Mouse (Mus musculus) fibroblast of lung, adult 2 months (primary cell): ENCODE measurements at regions not wholly inside any gene's neighbourhood (a gene's known extent, or its start where the extent isn't known, plus 50 kb on each side); places are given as distances from the start of the nearest gene placed in this dataset.

Source experiments
- DNase-seq: peaks from one replicate; pipeline ENCODE4 v3.0.0-alpha.2; 2011; ENCODE audit warnings: low read depth

GRCm38 (mm10) chr3:131799774-131800173 lies 235.2 kb downstream of the Papss1 start:
- no peak for DNase-seq

DNA sequence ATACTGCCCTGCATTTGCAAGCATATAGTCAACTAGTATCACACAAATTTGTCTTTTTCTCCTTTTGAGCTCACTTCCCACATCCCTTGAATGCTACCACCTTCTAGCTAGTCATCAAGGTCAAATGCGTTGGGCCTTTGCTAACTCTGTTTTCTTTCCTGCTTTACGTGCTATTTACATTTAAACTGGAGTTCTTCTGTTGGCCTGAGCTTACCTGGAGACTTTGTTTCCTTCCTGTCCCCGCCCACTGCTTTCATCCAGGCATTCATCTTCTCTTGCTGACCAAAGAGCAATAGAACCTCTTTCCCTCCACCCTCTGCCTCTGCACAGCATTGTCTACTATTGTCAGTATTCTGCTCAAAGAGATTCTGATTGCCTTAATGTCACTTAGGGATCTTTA lies 237.0 kb downstream of the Papss1 start:
- no peak for DNase-seq

DNA sequence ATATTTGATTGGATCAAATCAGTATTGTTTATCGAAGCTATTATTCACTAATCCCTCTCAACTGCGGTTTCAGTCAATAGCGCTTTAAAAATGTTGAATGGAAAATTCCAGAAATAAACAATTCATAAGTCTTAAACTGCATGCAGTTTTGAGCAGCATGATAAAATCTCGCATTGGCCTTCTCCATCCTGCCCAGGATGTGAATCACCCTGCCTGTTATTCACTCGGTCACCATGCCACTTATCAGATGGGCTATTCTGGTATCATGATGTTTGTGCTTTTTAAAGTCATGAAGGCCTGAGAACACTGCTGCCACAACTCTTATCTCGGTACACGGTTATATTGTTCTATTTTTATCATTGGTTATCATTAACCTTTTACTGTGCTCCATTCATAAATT lies 238.3 kb downstream of the Papss1 start:
- peak; percentile 43 for DNase-seq

- no peak for DNase-seq
Observed at GRCm38 (mm10) chr3:131808127-131808526, 243.6 kb downstream of the Papss1 start.

- DNase-seq, result no peak
Observed at GRCm38 (mm10) chr3:131812968-131813367, 248.4 kb downstream of the Papss1 start.

GRCm38 (mm10) chr3:131818806-131819205 lies 254.2 kb downstream of the Papss1 start:
- no peak for DNase-seq

DNA sequence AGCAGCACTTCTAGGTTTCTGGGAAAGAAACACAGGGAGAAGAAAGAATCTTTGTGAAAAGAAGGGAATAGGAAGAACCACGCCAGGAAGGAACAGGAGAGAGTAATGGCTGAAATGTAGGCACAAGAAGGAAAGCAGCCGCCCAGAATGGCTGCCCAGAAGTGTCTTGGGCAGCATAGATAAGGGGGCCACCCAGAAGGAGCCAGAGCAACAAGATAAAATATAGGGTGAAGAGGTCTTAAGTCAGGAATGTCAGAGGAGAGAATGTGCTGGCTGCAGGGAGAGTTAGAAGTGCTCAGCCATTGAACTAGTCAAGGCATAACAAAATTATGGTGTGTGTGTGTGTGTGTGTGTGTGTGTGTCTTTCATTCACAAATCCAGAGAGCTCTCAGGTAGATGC lies 227.7 kb upstream of the Dkk2 start:
- DNase-seq, result no peak

DNA sequence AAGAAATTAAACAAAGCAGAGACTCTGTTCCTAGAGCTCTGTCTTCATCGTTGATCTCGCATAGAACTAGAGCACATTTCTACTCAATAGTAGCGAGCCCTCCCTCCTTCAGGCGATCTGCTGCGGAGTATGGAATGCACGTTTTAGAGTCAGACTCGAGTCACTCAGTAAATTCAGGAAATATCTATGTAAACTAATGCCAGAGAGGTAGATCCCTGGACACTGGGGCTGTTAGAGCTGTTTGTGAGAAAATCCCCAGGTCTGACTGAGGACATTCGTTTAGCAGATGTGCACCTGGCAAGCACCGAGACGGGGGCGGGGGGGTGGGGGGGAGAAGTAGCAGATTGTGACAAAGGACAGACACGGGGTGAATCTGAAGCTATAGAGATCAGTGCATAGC lies 226.0 kb upstream of the Dkk2 start:
- no peak for DNase-seq

- DNase-seq, result no peak
Observed at GRCm38 (mm10) chr3:131865106-131865505, 220.0 kb upstream of the Dkk2 start.

DNA sequence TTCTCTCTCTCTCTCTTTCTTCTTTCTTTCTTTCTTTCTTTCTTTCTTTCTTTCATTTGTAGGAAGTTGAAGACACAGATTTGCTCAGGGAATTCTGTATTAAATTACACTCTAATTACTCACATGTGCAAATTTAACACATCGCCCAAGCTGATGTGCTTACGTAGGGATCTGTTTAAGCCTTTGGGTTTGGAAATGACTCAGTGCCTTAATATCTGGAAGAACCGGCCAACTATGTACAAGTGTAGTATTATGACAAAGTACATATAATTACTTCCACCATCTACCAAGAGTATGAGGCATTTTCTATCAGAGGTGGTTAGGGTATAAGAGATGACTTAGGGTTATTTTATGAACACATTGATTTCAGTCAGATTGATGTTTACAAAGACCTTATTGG lies 217.8 kb upstream of the Dkk2 start:
- DNase-seq, result no peak

DNA sequence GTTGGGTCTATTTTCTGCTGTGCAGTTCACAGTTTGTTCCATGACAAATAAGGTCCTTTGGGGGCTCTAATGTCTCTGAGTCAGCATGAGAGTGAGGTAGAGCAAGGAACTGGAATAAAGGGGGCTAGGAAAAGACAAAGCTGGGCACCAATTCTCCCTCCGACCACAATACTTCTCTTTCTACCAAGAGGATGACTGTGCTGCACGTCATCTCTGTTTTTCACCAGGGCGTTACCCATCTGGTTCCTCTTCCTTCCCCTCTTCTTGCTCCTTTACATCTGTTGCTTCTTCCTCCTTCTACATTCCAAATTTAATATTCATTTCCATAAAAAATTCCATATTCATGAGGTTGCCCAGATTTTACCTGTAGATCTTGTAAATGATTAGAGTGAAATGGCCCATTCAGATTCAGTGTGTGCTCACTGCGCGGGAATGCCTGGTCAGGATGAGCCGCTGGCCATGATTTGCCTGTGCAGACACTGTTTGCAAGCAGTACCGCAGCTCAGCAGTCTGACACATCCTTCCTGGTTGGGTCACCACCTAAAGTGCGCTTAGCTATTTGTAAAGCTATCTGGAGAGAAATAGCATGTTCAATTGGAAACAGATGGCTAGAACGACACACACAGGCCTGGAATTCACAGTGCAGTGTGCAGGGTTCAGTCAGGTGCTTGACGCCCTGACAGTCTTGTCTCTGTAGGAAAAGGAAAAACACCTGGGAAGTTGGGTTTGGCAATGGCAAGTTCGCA lies 216.7 kb upstream of the Dkk2 start:
- no peak for DNase-seq

- DNase-seq, result no peak
Observed at GRCm38 (mm10) chr3:131869306-131869705, 215.8 kb upstream of the Dkk2 start.

DNA sequence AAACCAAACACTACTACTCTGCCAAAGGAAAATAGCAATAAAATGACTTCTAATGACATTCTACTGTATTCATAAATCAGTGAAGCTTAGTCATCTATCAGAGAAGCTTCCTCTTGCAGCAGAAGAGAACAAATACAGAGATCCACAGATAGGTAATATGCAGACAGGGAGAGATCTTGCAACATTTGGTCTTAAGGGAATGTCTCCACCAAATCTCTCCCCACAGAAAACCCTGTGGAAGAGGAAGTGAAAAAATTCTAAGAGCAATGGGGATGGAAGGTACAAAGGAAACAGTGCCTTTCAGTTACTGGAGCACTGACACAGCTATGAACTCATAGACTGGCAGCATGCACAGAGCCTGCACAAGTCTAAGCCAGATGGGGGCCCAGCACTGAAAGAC lies 202.4 kb upstream of the Dkk2 start:
- no peak for DNase-seq

GRCm38 (mm10) chr3:131886470-131886869 lies 198.6 kb upstream of the Dkk2 start:
- DNase-seq, result no peak

DNA sequence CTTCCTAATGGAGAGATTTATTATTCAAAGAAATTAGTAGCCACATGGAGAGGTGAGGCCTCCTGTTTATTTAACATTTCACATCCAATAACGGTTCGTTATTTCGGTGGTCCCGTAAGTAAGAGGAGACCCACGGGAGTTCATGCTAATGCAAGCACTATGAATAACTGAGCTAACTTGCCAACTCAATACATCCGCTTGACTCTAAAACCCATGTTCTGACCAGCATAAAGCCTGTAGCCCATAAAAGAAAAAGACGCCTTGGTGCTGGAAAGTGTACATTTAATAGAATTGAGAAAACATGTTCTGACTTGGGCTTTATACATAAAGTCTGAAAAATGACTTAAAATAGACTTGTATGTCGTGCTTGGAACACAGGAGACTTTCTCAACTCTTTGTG lies 198.1 kb upstream of the Dkk2 start:
- DNase-seq, result no peak

- DNase-seq, result no peak
Observed at GRCm38 (mm10) chr3:131887670-131888069, 197.4 kb upstream of the Dkk2 start.

GRCm38 (mm10) chr3:131891941-131892340 lies 193.2 kb upstream of the Dkk2 start:
- no peak for DNase-seq

DNA sequence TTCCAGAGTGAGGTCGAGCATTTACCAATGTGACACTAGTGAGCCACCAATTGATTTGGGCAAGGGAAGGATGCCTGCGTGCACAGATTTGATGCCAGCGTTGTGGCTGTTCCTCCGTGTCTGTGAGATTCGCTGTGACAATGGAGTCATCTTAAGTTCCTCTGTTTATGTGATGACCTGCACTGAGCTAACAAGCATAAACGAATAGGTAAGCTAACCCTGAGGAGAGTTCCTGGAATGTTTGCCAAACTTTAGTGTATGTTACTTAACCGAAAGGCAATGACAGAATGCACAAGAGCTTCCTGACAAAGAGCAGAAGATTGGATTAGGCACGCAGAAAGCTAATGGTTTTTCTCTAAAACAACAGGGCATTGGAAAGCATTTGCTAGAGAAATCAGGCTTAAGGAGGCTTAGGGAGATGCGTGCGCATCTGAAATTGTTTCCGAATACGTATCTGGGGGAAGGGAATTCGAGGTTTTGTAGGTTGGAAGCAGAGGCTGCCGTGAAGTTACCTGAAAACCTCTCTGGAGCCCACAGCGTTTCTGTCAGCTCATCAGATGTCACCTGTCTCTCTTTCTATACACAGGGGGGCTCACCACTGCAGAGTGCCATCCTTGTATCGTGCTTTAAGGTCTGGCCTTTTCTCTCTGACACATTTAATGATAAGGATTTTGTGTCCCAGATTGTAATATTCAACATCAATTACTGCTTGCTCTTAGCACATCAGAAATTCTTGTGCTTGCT lies 191.9 kb upstream of the Dkk2 start:
- DNase-seq, result no peak

DNA sequence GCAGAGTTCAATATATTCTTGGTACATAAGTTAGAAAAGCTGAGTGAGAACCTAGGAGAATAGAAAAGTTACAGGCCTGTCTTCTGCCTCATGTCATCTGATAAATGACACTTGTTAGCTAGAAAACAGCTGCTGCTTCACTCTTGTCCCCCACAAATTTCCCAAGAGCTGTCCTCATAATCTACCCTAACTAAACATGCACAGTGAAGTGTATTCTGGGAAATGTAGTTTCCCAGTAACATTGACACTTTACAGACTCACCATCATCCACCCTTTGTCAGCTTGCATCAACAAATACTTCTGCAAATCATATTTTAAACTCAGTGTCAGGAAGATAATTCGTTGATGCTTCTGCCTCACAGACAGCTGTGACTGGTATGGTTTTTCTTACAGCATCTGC lies 190.0 kb upstream of the Dkk2 start:
- no peak for DNase-seq

DNA sequence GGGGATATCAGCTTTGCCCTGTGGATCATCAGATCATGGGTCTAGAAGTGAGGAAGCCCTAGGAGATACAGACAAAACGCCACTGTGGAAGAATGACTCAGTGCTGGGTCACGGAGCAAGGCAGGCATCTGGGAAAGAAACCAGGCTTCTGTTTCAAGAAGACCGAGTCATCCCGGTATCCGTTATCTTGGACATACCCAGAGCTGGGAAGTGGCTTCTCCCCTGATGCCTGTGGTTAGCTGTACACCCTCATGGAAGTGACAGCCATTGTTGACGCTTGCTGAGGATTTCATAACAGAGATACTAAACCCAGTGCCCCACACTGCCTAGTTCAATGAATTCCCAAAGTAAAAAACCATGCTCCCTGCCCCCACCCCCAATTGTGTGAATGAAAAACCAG lies 171.6 kb upstream of the Dkk2 start:
- DNase-seq, result no peak

- DNase-seq, result no peak
Observed at GRCm38 (mm10) chr3:131914372-131914771, 170.7 kb upstream of the Dkk2 start.

DNA sequence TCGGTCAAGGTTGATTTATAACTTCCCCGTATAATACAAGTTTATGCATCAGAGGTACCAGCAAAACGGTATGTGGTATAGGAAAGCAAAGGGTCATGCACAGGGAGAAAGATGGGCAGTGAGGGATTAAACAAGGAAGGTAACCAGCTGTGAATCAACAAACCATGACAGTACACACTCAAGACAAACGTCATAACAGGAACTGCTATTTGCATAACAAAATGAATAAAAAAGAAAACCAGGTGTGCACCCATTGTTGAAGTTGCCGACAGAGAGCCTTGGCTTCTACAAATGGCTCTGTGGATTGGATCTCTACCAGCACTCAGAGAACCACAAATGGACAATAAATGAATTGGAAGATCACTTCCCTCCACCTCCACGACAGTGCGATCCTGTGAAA lies 170.1 kb upstream of the Dkk2 start:
- DNase-seq, result no peak

DNA sequence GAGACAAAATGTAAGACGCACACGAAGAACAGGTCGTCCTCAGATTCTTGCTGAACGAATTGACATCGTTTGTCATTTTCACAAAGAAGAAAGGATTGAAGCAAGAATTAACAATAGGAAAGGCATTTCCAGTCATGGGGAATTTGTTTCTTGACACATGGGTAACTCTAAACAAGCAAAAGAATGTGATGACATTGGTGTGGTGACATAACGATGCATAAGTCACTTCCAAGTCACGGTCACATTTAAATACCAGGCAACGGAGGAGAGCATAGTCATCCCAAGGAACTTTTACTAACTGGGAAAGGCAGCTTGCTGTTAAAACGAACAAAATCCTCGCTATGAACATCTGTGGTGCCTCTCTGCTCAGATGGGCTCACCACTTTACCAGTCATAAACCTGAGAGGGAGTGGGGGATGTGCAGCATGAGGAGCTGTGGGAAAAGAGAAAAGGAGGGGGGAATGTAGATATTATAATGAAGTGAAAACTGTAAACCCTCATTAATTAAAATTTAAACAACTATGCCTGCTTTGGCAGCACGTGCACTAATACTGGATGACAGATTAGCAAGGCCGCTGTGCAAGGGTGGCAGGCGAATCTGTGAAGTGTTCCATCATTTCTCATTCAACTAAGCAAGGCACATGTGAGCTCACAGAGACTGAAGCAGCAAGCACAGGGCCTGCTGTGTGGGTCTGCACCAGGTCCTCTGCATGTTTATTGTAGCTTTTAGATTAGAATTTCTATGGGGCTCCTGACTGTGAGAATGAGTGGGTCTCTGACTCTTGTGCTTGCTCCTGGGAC lies 167.2 kb upstream of the Dkk2 start:
- DNase-seq, result no peak
